Mouse (Mus musculus): Measurements from ENCODE around the gene Dpp8. TPM values are rescaled to one million over a fixed set of nuclear protein-coding genes. Genes with fewer than 3 reads are reported as not detected.

The Dpp8 gene
- total and polyA plus RNA-seq, 3 experiments, result 51.8 to 62.1 TPM; not detected in 1

DNA sequence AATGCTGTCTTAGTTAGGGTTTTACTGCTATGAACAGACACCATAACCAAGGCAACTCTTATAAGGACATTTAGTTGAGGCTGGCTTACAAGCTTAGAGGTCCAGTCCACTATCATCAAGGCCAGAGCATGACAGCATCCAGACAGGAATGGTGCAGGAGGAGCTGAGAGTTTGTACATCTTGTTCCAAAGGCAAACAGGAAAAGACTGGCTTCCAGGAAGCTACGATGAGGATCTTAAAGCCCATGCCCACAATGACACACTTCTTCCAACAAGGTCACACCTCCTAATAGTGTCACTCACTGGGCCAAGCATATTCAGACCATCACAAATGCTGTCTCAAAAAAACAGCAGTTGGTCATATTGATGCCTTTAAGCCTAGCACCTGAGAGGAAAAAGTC, 14.8 kb downstream of the Dpp8 start:
- Histone ChIP-seq H3K79me2 (ENCODE audit: control insufficient read depth, insufficient read depth, low read length, poor library complexity) (no peaks in the 10 kb centered on the region), H3K36me3 (ENCODE audit: control insufficient read depth in 1 of 2, insufficient read depth in 2 of 2, low read length in 2 of 2) (peaks cover 0 to 59% of the 10 kb centered on the region in 2 experiments; a peak in 3 of 4 replicates), H3K4me1 (ENCODE audit: control insufficient read depth in 1 of 2, insufficient read depth in 2 of 2, low read length in 2 of 2) (no peaks in the 10 kb centered on the region), H3K27ac (ENCODE audit: control insufficient read depth, low read depth, low read length) (no peak overlapping the region), H3K27me3 (ENCODE audit: control insufficient read depth in 1 of 2, insufficient read depth in 2 of 2, low read length in 2 of 2) (no peaks in the 10 kb centered on the region), H3K9ac (ENCODE audit: control insufficient read depth, low read depth, low read length, poor library complexity, severe bottlenecking) (no peak overlapping the region), H3K4me3 (ENCODE audit: control insufficient read depth in 1 of 2, insufficient read depth in 1 of 2, low read depth in 2 of 2, low read length in 2 of 2) (no peak overlapping the region), H3K9me3 (replicated peaks; ENCODE audit: insufficient read depth, low read length) (no peaks in the 10 kb centered on the region)
- DNase-seq (ENCODE audit: low read depth, low spot score), result no peak
- TF ChIP-seq USF1 (IDR thresholded peaks at IDR 0.05; ENCODE audit: low read depth, low read length), result no peak
- no peak for TF ChIP-seq MAX (IDR thresholded peaks at IDR 0.05; ENCODE audit: low read length)
- TF ChIP-seq MEF2A (IDR thresholded peaks at IDR 0.05; ENCODE audit: extremely low read depth, insufficient replicate concordance, low read depth, low read length, poor library complexity, severe bottlenecking), result no peak
- no peak for TF ChIP-seq MYC (IDR thresholded peaks at IDR 0.05; ENCODE audit: low read depth, low read length)
- no peak for TF ChIP-seq MYB (IDR thresholded peaks at IDR 0.05; ENCODE audit: low read depth, low read length)
- TF ChIP-seq ETS1 (IDR thresholded peaks at IDR 0.05; ENCODE audit: low read depth, low read length), result no peak
- no peak for TF ChIP-seq TCF12 (IDR thresholded peaks at IDR 0.05; ENCODE audit: low read depth, low read length)
- no peak for TF ChIP-seq USF2 (IDR thresholded peaks at IDR 0.05; ENCODE audit: borderline replicate concordance in 1 of 2, insufficient read depth in 1 of 2, low read depth in 1 of 2, low read length in 2 of 2)
- TF ChIP-seq TAL1 (IDR thresholded peaks at IDR 0.05; ENCODE audit: low read length), result no peak
- TF ChIP-seq MXI1 (IDR thresholded peaks at IDR 0.05; ENCODE audit: low read depth, low read length), result no peak
- TF ChIP-seq EP300 (IDR thresholded peaks at IDR 0.05; ENCODE audit: low read depth in 1 of 2, low read length in 2 of 2), result no peak

DNA sequence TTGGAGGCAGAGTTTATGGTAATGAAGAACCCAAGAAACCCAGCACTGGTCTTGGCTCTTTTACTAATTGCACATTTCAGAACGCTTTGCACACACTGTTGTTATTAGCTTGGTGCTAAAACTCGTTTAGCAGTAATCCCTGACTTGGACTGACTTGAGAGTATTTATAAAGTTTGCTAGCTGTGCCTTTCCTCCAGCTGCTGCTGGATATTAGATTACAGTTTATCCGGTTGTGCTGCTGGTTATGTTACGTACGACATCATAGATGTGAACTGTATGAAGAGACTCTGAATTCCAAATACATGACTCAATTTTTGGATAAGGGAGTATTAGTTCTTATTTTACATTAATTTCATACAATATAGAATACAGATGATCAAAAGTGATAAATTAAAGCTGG, 17.2 kb downstream of the Dpp8 start:
- Histone ChIP-seq H3K27ac (ENCODE audit: control insufficient read depth, low read depth, low read length) (no peak overlapping the region), H3K36me3 (ENCODE audit: control insufficient read depth in 1 of 2, insufficient read depth in 2 of 2, low read length in 2 of 2) (peaks cover 0 to 53% of the 10 kb centered on the region in 2 experiments; a peak in 3 of 4 replicates), H3K79me2 (ENCODE audit: control insufficient read depth, insufficient read depth, low read length, poor library complexity) (no peaks in the 10 kb centered on the region), H3K4me1 (ENCODE audit: control insufficient read depth in 1 of 2, insufficient read depth in 2 of 2, low read length in 2 of 2) (no peaks in the 10 kb centered on the region), H3K4me3 (ENCODE audit: control insufficient read depth in 1 of 2, insufficient read depth in 1 of 2, low read depth in 2 of 2, low read length in 2 of 2) (no peak overlapping the region), H3K27me3 (ENCODE audit: control insufficient read depth in 1 of 2, insufficient read depth in 2 of 2, low read length in 2 of 2) (no peaks in the 10 kb centered on the region), H3K9me3 (replicated peaks; ENCODE audit: insufficient read depth, low read length) (no peaks in the 10 kb centered on the region), H3K9ac (ENCODE audit: control insufficient read depth, low read depth, low read length, poor library complexity, severe bottlenecking) (no peak overlapping the region)
- DNase-seq (ENCODE audit: low read depth, low spot score), result no peak
- TF ChIP-seq MAX (IDR thresholded peaks at IDR 0.05; ENCODE audit: low read length) (no peak), CHD1 (IDR thresholded peaks at IDR 0.05; ENCODE audit: low read depth, low read length) (no peak), POLR2AphosphoS2 (IDR thresholded peaks at IDR 0.05; ENCODE audit: low read length) (no peak), NRF1 (IDR thresholded peaks at IDR 0.05; ENCODE audit: insufficient read depth, low read depth, low read length, poor library complexity, severe bottlenecking) (no peak), E2F4 (IDR thresholded peaks at IDR 0.05; ENCODE audit: borderline replicate concordance, low read depth, low read length) (no peak), MEF2A (IDR thresholded peaks at IDR 0.05; ENCODE audit: extremely low read depth, insufficient replicate concordance, low read depth, low read length, poor library complexity, severe bottlenecking) (no peak), RAD21 (IDR thresholded peaks at IDR 0.05; ENCODE audit: low read depth, low read length) (no peak), CHD2 (IDR thresholded peaks at IDR 0.05; ENCODE audit: low read length) (no peak), TAL1 (IDR thresholded peaks at IDR 0.05; ENCODE audit: low read length) (no peak), MYB (IDR thresholded peaks at IDR 0.05; ENCODE audit: low read depth, low read length) (no peak), ZMIZ1 (IDR thresholded peaks at IDR 0.05; ENCODE audit: low read depth, low read length) (no peak), RCOR1 (IDR thresholded peaks at IDR 0.05; ENCODE audit: low read depth, low read length) (no peak), ZC3H11A (IDR thresholded peaks at IDR 0.05; ENCODE audit: low read depth, low read length) (no peak), ETS1 (IDR thresholded peaks at IDR 0.05; ENCODE audit: low read depth, low read length) (no peak), MXI1 (IDR thresholded peaks at IDR 0.05; ENCODE audit: low read depth, low read length) (no peak), POLR2A (IDR thresholded peaks at IDR 0.05; ENCODE audit: control insufficient read depth in 1 of 2, insufficient read depth in 1 of 2, low read depth in 1 of 2, low read length in 2 of 2, poor library complexity in 1 of 2) (no peak), BHLHE40 (IDR thresholded peaks at IDR 0.05; ENCODE audit: borderline replicate concordance, low read depth, low read length) (no peak), GABPA (IDR thresholded peaks at IDR 0.05; ENCODE audit: low read depth, low read length) (no peak), EP300 (IDR thresholded peaks at IDR 0.05; ENCODE audit: low read depth in 1 of 2, low read length in 2 of 2) (no peak), GATA1 (IDR thresholded peaks at IDR 0.05; ENCODE audit: low read depth, low read length) (no peak)

Measured in MEL (cell line).